Mouse (Mus musculus) G1E (cell line): ENCODE measurements at regions not wholly inside any gene's neighbourhood (a gene's known extent, or its start where the extent isn't known, plus 50 kb on each side); places are given as distances from the start of the nearest gene placed in this dataset.

Source experiments
- CTCF ChIP-seq: IDR thresholded peaks from 2 replicates; pipeline ENCODE4 v1.5.1; 2012; ENCODE audit warnings: low read depth, low read length, inconsistent platforms, mixed read lengths
- GATA1 ChIP-seq: IDR thresholded peaks from 2 replicates; pipeline ENCODE4 v1.6.1; 2012; ENCODE audit warnings: borderline replicate concordance, low read length, inconsistent platforms, mixed read lengths
- TAL1 ChIP-seq: conservative IDR thresholded peaks from 2 replicates; pipeline ENCODE4 v1.6.1; 2012; ENCODE audit warnings: low read depth, low read length, inconsistent platforms, mixed read lengths

DNA sequence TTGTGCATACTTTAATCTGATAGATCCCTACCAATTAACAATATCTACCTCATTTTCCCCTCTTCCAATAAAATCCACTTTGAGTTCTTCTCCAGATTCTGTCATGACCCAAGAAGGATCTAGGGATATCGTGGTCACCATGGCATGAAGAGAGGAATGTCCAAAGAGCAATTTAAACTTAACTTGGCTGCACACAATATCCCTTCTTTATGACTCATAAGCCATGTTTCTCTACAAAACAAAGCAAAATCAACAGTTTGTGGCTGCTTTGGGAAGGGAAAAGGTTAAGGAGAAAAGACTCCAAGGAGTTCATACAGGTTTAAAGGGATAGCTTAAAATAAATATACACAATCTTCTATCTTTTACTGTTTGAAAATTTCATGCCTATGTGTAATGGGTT, 571.8 kb upstream of the Zeb2 start:
- TF ChIP-seq CTCF (no peak), TAL1 (no peak), GATA1 (no peak)
